Mouse (Mus musculus): Measurements from ENCODE around the gene Kremen1.

DNA sequence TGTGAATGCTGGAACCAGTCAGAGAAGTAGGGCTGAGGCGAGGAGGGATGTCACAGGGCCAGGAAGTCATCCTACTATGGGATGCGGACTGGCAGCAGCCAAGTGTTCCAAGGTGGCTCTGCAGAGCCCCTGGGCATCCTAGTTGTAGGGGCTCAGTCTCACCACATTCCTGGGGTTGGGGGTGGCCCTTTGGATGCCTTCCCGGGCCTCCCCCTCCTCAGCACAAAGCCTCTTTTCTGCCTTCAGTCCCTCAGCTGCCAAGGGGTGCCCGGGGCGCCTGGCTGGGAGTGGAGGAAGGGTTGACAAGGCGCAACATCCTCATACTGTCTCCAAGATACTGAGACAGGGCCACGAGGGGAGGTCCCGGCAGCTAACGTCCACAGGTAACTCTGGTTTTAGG, 111.4 kb downstream of the Kremen1 start:
- TF ChIP-seq CTCF (IDR thresholded peaks at IDR 0.05; ENCODE audit: insufficient read depth, low read length) (no peak), POLR2A (IDR thresholded peaks at IDR 0.05; ENCODE audit: borderline replicate concordance, extremely low read depth, low read depth, low read length) (no peak)

Data from lung, adult 2 months (tissue).